Mouse (Mus musculus) left cerebral cortex, adult 8-10 months (tissue): ENCODE results near the gene Pfdn2. TPM values are rescaled to one million over a fixed set of nuclear protein-coding genes. Genes with fewer than 3 reads are reported as not detected.
"Not testable (repeated sequence)": the region's sequence is repeated elsewhere in the genome, so short reads cannot be mapped to it uniquely, and the experiment has no call there.

Experiments used
- DNase-seq, 2 experiments: peaks; one replicate each; pipeline ENCODE4 v3.0.0; 2022; ENCODE audit warnings: low spot score in 2 of 2
- total RNA-seq, 4 experiments: library from RNA; stranded (reverse); gene quantifications; 2 replicates each; pipeline ENCODE4 v1.2.4; 2022

Pfdn2 gene
- total RNA-seq: 100 to 1,000 TPM; 107 to 204 (median 164) TPM

GRCm38 (mm10) chr1:171345225-171346094 is at the start of gene Pfdn2, which contains the start of gene Nit1:
Gene Pfdn2, plus strand, starts transcription at chr1:171345670.
Gene Nit1, minus strand, starts transcription at chr1:171345646.
- peak; percentile 79 to 88 for DNase-seq

- no peak for DNase-seq
Observed at GRCm38 (mm10) chr1:171298226-171298625, 47.2 kb upstream of the Pfdn2 start.

GRCm38 (mm10) chr1:171306157-171306556 is 39.3 kb upstream of the Pfdn2 start:
- DNase-seq: not testable (repeated sequence)

- no peak for DNase-seq
Observed at GRCm38 (mm10) chr1:171309321-171309720, 36.1 kb upstream of the Pfdn2 start.

GRCm38 (mm10) chr1:171319748-171320147 is 25.7 kb upstream of the Pfdn2 start:
- DNase-seq: no peak

GRCm38 (mm10) chr1:171320151-171320550 is 25.3 kb upstream of the Pfdn2 start:
- no peak for DNase-seq

GRCm38 (mm10) chr1:171321415-171321814 is 24.1 kb upstream of the Pfdn2 start:
- no peak for DNase-seq

- DNase-seq: no peak
Observed at GRCm38 (mm10) chr1:171322012-171322411, 23.5 kb upstream of the Pfdn2 start.

GRCm38 (mm10) chr1:171325571-171325970 is 19.9 kb upstream of the Pfdn2 start:
- DNase-seq: no peak

- not testable (repeated sequence) for DNase-seq
Observed at GRCm38 (mm10) chr1:171326588-171326987, 18.9 kb upstream of the Pfdn2 start.

GRCm38 (mm10) chr1:171328244-171328643 is 17.2 kb upstream of the Pfdn2 start:
- DNase-seq: no peak

GRCm38 (mm10) chr1:171328839-171329432 is 16.5 kb upstream of the Pfdn2 start, which contains the start of gene Dedd:
Gene Dedd, plus strand, starts transcription at chr1:171329145.
- peak; percentile 88 to 94 for DNase-seq

GRCm38 (mm10) chr1:171329433-171330215 is 15.8 kb upstream of the Pfdn2 start:
- DNase-seq: peak in 1 of 2 experiments; percentile 53

GRCm38 (mm10) chr1:171330216-171330560 is 15.3 kb upstream of the Pfdn2 start:
- DNase-seq: no peak

GRCm38 (mm10) chr1:171342262-171343207 is 2.9 kb upstream of the Pfdn2 start:
- DNase-seq: no peak

GRCm38 (mm10) chr1:171343922-171344677 is 1.4 kb upstream of the Pfdn2 start:
- no peak for DNase-seq

GRCm38 (mm10) chr1:171344715-171345114 is 755 bp upstream of the Pfdn2 start:
- DNase-seq: no peak

- DNase-seq: no peak
Observed at GRCm38 (mm10) chr1:171346095-171346450, 603 bp downstream of the Pfdn2 start.

- DNase-seq: no peak
Observed at GRCm38 (mm10) chr1:171348665-171349064, 3.2 kb downstream of the Pfdn2 start.

GRCm38 (mm10) chr1:171349210-171349609 is 3.7 kb downstream of the Pfdn2 start:
- DNase-seq: no peak
